Mouse (Mus musculus) cerebellum, adult 11 months (tissue): ENCODE results near the gene Slx4.
"Not testable (repeated sequence)": the region's sequence is repeated elsewhere in the genome, so short reads cannot be mapped to it uniquely, and the experiment has no call there.

Experiments used
- DNase-seq: peaks from one replicate; pipeline ENCODE4 v3.0.0; 2022

Slx4 gene

DNA sequence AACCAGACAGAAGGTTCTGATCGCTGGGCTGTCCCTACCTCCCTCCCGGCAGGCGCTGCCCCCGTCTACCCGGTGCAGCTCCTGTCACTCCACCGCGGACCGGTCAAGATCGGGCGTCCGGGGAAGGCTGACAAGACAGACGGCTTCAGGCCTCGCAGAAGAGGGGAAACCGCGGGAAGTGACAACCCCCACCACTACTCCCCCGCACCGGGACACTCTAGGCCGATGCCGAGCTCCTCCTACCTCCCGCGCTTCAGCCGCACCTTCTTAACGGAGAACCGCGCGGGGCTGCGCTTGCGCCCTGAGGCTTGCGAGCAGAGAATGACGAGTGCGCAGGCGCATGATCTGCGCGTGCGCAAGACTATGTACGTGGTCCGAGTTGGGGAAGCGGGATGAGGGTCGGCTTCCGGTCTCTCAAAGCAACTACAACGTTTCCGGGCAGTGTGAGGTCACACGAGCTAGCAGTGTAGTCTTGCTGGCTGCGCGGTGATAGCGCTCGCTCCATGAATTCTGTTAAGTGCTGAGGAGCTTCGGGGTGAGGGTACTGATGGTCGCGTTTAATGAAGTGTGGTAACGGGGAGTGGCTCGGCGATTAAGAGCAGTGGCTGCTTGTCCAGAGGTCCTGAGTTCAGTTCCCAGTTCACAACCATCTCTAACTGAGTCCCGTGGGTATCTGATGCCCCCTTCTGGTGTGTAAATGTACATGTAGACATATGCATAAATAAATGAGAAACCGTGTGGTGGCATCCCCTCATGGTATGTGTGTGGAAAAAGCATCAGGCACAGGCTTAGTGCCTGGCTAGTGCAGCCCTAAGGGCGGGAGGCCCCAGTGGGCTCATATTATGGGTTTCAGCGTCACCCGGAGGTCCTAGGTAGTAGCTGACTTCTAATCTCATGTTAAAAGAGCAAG lies at the start of gene Slx4:
Gene Slx4, minus strand, starts transcription at position 282 of the 910 bp plus-strand sequence.
- DNase-seq: peak; percentile 97

DNA sequence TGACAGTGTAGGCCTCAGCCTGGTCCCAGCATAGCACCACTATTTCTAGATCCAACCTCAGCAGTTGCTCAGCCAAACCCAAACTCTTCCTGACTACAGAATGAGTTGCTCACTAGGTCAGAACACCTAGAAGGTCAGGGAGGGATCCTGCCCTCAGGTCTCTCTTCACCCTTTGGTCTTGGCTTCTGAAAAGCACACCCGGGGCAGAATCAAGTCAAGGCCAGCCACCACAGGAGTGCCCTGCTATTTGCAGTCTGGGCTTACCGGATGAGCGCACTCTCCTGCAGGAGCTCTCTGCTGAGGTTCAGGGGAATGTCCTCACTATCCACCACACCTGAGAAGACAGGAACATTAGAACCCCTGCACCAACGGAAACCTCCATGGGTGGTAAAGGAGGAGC lies 49.0 kb upstream of the Slx4 start:
- no peak for DNase-seq

DNA sequence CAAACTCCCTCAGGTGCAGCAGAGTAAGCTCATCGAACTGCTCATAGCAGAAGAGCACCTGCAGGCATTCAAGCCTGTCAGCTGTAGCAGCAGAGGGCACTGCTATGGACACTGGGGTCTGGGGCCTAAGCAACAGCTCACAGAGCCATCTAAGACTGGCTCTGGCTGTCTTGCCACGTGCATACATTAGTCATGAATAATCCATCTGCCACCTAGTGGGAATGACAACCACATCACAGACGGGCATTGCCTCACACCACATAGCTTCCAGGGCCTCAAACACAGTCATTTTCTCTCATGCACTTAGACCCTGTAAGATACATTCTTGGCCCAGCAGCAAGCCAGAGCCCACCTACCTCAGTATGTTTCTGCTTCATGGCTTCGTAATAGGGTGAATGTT lies 42.0 kb upstream of the Slx4 start:
- no peak for DNase-seq

DNA sequence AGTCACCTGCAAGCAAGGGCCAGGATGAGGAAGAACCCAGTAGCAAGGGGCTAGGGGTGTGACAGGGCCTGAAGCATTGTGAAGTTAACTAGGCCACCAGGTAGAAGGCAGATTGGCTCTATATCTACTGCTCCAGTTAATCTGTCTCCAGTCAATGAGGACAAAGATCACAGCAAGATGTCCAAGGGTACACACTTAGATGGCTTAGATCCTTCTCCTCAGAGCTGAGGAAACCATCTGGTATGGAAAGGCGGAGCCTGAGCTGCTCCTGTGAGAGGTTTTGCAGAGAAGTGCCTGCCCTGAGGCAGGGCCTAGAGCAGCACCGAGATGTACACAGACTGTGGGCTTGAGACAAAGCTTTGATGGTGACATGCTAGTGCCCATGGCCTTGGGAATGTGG lies 40.5 kb upstream of the Slx4 start:
- DNase-seq: no peak

DNA sequence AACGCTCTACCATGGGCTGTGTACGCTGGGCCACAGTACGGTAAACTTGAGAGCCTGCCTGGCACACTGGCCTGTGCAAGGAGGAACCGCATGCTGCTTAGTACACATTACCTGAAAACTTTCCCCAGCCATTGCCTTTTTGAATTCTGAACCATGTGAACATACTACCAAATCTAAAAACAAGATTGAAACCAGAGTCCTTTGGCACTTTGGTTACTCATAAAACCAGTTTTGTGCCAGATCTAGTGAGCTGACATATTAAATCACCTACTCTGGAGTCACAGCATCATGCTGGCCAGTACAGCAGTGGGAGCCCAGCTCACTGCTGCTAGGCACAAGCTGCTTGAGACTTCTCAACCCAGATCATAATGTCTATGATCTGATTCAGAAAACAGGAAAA lies 38.1 kb upstream of the Slx4 start:
- no peak for DNase-seq

DNA sequence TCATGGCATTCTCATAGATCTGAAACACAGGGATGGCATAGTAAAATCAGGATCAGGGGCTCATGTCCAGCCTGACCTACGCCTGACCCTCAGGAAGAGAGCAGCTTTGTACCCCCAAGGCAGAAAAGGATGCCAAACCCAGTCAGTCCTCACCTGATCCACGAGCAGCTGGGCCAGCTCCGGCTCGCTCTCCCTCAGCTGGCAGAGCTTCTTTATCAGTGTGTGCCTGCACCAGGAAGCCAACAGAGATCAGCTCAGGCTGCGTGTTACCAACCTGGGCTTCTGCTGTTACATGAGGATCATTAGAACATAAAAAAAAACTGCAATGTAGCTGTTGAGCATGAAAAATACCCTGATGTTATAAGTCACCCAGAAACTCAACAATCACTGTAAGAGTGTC lies 36.6 kb upstream of the Slx4 start:
- no peak for DNase-seq

DNA sequence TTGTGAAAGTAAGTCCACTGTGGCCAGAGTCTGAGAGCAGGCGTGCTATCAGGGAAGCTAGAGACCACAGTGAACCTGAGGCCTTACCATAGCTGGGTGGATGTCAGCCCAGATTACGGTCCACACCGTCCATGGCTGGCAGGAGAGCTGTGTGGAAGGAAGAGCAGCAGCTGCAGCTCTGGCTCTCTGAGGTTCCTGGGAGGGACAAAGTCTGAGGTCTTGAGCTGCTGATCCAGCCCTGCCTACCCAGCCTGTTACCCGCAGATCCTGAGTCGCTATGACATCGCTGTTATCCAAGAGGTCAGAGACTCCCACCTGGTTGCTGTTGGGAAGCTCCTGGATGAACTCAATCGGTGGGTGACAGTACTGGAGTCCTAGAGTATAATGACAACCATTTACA lies 34.1 kb upstream of the Slx4 start:
- DNase-seq: no peak

DNA sequence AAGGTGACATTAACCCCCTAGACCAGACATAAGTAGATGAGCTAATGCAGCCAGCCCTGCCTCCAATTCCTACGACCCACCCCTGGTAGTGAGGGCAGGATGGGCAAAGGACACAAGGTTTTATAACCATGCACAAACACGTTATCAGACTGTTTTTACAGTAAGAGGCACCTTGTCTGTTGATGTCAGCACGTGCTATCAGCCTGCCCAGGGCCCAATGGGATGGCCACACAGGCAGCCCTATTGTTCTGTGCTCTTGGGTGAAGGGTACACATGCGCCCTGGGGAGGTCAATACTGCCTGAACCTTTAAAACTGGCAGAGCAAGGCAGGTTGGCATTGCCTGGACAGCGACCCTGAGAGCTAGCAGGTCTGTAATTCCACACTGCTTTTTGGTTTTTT lies 33.2 kb upstream of the Slx4 start, which contains the start of gene Dnase1:
Gene Dnase1, plus strand, starts transcription at position 136 of the 400 bp plus-strand sequence.
- DNase-seq: no peak

DNA sequence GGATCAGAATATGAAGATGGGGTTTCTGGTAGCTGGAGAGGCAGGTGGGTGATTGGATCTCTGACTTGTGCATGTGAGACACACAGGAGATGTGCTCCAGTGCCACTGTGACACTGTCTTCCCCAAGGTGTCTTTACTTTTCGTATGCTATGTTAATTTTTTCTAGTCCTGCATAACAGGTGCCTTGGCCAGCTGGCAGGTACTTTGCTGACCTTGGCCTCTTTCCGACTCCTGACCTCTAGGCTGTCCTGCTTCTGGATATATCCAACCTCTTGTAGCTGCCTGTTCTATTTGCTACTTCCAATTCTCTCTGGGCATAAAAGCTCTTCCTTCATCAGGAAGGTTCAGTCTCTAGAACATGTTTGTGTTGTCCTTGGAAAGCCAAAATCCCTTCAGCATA lies 32.0 kb upstream of the Slx4 start:
- no peak for DNase-seq

DNA sequence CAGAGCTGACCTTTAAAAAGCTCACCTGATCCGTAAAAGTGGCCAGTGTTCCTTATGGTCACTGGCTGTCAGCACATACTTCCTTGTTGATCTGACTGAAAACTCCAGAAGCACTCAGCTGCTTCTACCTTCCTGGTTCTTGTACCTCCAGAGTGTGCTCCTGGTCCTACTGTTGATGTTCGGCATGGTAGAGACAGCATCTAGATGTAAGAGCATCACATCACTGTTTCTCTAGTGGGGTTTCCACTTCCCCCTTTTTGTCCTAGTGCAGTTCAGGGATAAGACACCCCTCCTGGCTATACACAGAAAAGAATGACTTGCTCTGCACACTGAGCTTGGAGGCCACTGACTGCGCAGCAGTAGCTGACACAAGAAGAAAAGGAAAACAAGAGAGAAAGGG lies 30.9 kb upstream of the Slx4 start:
- DNase-seq: no peak

DNA sequence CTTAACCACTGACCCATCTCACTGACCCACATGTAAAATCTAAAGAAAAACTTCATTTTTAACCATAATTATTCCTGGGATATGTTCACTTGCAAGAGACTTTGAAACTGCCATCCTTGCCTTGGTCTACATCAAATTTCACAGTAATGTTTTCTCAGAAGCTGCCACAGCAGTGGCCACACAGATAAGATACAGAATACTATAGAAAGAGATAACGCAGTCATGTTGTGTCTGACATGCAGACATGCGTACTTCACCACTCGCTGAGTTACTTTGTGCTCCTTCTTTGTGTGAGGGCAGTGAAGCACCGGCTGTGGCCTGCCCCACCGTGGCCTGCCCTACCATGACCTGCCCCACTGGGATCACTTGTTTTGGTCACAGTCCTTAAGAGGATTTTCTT lies 30.4 kb upstream of the Slx4 start:
- no peak for DNase-seq

DNA sequence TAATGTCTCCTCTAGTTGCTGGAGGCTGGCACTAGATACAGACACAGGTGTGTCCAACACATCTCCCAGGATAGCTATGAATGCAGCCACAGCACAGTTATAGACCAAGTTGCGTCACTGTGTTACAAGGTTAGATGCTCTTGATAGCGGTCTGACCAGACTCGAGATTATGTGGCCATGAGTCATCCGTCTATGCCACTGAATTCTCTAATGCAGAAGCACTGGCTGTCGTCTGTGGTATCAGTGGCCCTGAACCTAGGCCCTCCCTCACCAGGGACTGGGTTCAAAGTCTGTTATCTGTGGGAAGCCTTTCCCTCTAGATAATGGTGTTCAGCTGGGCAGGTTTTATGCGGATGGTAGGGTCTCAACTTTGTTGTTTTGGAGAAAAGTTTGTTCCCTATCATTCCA lies 28.8 kb upstream of the Slx4 start:
- no peak for DNase-seq

DNA sequence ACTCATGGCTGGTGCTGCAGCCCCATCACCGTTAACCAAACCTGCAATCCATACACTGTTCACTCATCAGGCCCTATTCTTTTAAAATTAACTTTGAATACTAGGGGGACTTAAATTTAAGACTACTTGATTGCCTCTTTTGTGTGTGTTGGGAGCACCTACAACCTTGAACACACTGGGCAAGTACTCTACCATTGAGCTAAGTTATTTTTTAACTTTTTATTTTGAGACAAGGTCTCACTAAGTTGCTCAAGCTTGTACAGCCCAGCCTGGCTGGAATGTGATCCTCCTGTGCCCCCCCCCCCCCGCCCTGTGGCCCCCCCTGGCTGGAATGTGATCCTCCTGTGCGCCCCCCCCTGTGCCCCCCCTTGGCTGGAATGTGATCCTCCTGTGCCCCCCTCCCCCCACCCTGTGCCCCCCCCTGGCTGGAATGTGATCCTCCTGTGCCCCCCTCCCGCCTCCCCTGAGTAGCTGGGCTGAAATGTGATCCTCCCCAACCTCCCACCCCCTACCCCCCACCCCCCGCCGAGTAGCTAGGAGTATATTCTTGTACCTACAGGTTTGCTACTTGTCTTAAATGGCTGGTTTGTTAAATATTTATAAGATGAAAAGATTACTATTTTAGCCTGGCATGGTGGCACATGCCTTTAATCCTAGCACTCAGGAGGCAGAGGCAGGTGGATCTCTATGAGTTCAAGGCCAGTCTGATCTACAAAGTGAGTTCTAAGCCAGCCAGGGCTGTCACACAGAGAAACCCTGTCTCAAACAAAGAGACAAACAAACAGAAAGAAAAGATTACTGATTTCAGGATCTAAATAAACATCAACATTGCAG lies 28.1 kb upstream of the Slx4 start:
- DNase-seq: no peak

DNA sequence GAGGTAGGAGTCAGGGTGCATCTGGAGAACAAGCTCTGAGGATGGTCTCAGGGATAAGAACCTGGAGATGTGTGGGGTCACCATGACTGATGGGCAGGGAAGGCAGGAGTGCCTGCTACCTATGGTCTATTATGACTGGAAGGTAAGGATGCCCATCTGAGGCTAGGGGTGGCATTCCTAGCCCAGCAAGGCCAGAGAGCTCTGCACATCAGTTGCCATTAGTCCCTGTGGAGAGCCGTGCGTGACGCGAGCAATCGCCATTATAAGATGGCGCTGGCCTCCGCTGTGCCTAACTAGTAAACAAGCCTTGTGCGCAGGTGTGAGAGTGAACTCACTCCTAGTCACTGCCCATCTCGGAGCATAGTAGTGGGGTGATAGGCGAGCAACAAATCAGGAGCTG lies 26.9 kb upstream of the Slx4 start:
- no peak for DNase-seq

DNA sequence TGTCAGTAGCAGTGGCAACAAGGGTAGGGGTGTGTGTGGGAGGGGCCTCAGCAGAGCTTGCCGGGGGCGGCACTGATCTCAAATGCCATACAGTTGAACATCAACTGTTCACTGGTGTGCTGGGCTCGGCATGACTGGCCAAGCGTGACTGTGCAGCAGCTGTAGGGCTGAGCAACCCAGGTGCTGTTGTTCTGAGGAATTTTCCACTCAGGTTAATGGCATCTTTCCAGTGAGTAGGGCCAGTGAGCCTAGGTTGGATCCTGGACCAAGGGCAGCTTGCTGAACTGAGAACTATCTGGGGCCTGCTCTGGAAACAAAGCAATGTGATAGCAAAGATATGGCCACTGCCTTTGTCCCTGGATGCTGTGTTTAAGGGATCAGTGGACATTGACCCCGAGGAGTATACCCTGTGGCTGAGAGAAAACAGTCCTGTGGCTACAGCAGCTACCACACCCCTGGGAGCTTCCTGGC lies 25.8 kb upstream of the Slx4 start:
- no peak for DNase-seq

DNA sequence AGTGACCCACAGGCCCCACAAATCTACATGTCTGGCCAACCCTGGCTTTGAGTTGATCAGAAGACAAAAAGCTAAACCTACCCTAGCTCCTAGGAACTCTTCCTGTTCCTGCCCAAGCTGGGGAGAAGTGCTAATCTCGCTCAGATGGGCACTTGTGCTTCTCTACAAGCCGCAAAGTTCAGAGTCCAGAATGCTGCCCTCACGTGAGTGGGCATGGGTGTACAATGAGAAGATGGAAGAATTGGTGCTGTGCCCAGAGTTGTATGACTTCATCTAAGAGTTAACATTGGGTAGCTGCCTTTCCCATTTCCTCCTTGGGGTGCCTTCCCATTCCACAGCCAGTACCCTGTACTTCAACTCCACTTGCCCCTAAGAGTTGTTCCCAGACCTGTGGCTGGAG lies 23.6 kb upstream of the Slx4 start:
- DNase-seq: no peak

DNA sequence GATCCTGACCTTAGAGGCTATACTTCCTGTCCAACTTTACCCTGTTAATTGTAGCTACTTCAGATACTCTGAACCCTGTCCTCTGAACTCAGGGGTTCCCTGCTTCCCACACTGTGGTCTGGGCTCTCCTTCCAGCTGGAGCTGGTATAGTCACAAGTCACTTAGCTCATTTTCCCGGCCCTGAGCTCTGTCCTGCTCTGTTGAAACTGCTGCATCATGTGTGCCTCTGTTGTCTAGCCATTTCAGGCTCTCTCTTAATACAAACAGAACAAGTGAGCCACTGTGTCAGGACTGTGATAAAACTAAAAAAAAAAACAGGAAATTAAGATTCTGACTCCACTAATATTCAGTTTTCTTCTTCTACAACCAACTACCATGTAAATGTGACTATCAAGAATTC lies 23.1 kb upstream of the Slx4 start:
- DNase-seq: no peak

DNA sequence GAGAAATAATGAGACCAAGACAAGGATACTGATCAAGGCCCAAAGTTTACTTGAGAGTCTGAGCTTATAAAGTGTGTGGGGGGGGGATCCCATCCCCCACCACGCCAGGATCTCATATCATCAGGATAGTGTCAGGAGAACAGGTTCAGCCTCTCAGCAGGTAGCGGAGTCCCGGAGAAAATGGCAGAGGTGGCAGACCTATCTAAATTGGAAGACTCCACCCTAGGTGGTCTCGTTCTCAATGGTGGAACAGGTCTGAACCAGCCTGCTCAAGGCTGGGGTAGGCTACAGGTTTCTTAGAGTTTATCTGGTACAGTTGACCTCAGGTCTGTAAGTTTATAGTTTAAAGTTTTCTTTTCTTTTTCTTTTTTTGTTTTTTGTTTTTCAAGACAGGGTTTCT lies 19.1 kb upstream of the Slx4 start:
- no peak for DNase-seq

DNA sequence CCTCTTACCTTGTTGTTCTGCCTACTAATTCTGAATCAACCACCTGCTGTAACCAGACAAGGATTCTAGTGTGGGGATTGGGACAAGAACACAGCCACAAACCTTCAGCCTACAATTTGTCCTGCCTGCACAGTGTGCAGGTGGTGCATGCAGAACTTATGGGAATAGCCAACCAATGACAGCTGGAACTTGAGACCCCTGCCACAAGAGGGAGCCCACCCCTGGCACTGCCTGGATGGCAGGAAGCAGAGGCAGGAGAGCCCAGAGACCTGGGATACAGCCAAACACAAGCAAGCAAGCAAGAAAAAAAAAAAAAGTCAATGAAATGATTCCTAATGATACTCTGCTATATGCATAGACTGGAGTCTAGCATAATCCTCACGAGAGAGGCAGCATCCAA lies 17.7 kb upstream of the Slx4 start:
- DNase-seq: no peak

DNA sequence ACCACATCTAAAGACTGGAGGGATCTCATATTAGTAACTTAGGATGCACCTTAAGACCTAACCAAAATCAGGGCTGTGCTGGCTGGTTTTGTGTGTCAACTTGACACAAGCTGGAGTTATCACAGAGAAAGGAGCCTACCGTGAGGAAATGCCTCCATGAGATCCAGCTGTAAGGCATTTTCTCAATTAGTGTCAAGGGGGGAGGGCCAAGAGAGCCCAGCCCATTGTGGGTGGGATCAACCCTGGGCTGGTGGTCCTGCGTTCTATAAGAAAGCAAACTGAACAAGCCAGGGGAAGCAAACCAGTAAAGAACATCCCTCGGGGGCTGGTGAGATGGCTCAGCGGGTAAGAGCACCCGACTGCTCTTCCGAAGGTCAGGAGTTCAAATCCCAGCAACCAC lies 13.9 kb upstream of the Slx4 start:
- not testable (repeated sequence) for DNase-seq

DNA sequence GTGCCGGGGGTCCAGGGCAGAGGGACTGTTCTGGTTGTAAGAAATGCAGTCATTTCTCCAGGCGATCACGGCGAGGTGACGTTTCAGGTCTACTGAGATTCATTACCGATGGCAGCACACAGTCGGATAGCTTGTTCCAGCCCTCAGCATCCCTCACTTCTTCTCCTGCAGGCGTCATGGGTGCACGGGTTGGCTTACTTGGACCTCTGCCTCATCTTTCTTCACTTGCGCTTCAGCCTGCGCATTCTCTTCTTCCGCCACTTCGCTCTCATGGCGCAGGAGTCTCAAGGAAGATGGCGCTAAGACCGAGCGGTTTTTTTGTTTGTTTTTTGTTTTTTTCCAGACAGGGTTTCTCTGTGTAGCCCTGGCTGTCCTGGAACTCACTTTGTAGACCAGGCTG lies 13.2 kb upstream of the Slx4 start:
- not testable (repeated sequence) for DNase-seq

DNA sequence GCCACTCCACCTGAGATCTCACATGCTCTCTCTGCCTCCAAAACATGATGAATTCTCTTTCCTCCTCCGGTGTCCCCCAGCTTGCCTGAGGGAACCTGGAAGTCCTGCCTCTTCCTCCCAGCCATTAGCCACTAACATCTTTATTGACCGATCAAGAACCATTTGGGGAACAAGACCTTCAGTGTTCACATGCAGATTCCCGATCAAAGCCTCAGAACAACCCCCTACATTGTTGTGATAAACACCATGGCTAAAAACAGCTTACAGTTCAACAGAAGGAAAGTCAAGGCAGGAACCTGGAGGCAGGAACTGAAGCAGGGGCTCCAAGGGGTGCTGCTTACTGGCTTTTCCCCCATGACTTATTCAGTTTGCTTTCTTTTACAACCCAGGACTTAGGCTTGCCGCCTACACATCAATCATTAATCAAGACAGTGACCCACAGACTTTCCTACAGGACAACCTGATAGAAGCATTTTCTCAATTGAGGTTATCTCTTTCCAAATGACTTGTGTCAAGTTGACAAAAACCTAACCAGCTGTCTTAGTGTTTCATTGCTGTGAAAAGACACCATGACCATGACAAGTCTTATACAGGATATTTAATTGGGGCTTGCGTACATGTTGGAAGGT lies 10.6 kb upstream of the Slx4 start:
- no peak for DNase-seq

DNA sequence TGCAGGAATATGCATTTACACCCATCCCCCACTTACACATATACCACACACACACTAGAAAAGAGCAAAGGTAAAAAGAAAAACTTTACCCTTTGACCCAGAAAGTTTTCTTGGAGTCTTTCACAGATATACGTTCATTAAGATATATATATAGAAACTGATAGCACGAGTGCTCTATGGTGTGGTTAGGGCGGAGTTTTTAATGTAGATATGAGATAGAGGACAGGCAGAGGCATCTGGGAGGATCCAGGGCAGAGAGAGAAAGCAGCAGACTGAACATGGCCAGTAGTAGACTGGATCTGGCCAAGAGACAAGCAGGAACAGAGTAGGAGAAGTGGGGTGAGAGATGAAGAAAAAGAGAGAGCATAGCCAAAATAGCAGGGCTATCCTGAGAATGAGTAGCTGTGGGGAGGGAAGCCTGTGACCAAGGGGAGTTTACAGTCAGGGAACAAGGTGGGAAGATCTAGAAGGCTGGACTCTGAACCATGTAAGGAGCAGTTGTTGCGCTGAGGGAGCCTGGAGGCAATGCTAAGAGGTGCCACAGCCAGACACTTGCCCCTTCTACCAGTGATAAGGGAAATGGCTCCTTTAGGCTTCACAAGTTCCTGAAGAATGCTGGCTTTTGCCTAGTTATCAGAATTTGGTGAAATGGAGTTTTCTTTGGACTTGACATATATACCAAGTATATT lies 9.5 kb upstream of the Slx4 start:
- no peak for DNase-seq
